Mouse (Mus musculus) limb, embryonic 15.5 days (tissue): ENCODE data around the gene Tac2. TPM values are rescaled to one million over a fixed set of nuclear protein-coding genes. Genes with fewer than 3 reads are reported as not detected.

Experiments
- ATAC-seq: fragments of 200-750 bp; cut with Nextera tagmentation; 2 replicates; pipeline ENCODE4 v1.8.0; 2017; ENCODE audit warnings: low read depth, moderate TSS enrichment; ENCODE audit not compliant: insufficient number of reproducible peaks, low FRiP score, low TSS enrichment
- H3K27ac ChIP-seq: fragments of 300-500 bp; sonication (generic); 2 replicates; pipeline ENCODE4 v1.5.1; 2015; ENCODE audit warnings: moderate library complexity, mild to moderate bottlenecking, inconsistent platforms
- H3K27me3 ChIP-seq: fragments of 300-500 bp; sonication (generic); 2 replicates; pipeline ENCODE4 v1.6.1; 2015; ENCODE audit warnings: inconsistent platforms
- H3K36me3 ChIP-seq: fragments of 300-500 bp; sonication (generic); 2 replicates; pipeline ENCODE4 v1.6.1; 2015; ENCODE audit warnings: inconsistent platforms
- H3K4me1 ChIP-seq: fragments of 300-500 bp; sonication (generic); 2 replicates; pipeline ENCODE4 v1.6.1; 2015; ENCODE audit warnings: inconsistent platforms
- H3K4me2 ChIP-seq: fragments of 300-500 bp; sonication (generic); 2 replicates; pipeline ENCODE4 v1.6.1; 2015; ENCODE audit warnings: mild to moderate bottlenecking, inconsistent platforms
- H3K4me3 ChIP-seq: fragments of 300-500 bp; sonication (generic); 2 replicates; pipeline ENCODE4 v1.5.1; 2015; ENCODE audit warnings: mild to moderate bottlenecking, inconsistent platforms
- H3K9ac ChIP-seq: fragments of 300-500 bp; sonication (generic); 2 replicates; pipeline ENCODE4 v1.6.1; 2015; ENCODE audit warnings: inconsistent platforms
- H3K9me3 ChIP-seq: fragments of 300-500 bp; sonication (generic); 2 replicates; pipeline ENCODE4 v1.6.1; 2016; ENCODE audit warnings: inconsistent platforms
- WGBS: fragments of 180-500 bp; shearing (Covaris S2); methylation state at CpG from one replicate; pipeline ENCODE4 v1.1.7; 2015; 5-methylcytosine and 5-hydroxymethylcytosine counted together
- polyA plus RNA-seq: library from polyadenylated mRNA; unstranded; fragments of >200 nt; fragmentation: Nextera tagmentation; extraction: Ambion mirVana; gene quantifications from 2 replicates; pipeline ENCODE4 v1.2.1, GENCODE M21; 2015

Gene Tac2
- polyA plus RNA-seq, 1 experiment from 2014 or later = 0.31 TPM

DNA sequence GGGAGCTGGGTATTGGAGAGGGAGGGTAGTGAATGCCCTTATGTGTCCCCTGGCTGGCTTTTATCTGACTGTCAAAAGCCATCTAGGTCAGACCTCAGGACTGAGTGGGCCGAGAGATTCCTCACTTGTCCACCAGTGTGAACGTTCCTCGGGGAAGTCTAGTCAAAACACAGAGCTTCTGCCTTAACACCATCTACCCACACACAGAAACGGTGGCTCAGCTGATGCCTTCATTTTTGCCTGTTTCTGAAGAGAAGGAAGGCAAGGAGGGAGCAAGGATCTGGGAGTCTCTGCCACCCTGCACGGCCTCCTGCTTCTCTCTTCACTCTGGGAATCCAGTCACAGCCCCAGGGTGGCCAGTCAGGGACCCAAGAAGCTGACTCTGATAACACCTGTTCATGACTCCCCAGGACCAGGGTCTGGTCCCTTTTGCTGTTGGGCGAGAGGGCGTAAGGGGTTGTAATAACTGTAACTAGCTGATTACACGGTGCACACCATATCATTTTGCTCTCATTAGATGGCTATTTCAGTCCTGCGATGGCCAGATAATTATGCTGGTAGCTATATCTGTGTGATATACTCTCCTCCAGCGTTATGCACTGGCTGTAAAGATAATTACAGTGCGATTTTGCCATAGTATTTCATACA, 6.1 kb downstream of the Tac2 start:
- Histone ChIP-seq H3K4me3 (no peak overlapping the region), H3K36me3 (no peaks in the 10 kb centered on the region), H3K4me1 (no peaks in the 10 kb centered on the region), H3K27ac (no peak overlapping the region), H3K27me3 (peaks cover 3% of the 10 kb centered on the region; the same call in 1 of the 2 replicates), H3K9ac (no peak overlapping the region), H3K4me2 (no peak overlapping the region), H3K9me3 (no peaks in the 10 kb centered on the region)
- no peak for ATAC-seq
- WGBS = 60% methylated on average over 11 of the region's 11 CpGs

GRCm38 (mm10) chr10:127730933-127731310, 6.6 kb downstream of the Tac2 start:
- ATAC-seq = no peak
- H3K27ac ChIP-seq = no peak overlapping the region
- H3K9me3 ChIP-seq = no peaks in the 10 kb centered on the region
- 35% methylated on average over 9 of the region's 9 CpGs for WGBS
- H3K27me3 ChIP-seq = peaks cover under 1% of the 10 kb centered on the region; the same call in 1 of the 2 replicates
- no peak overlapping the region for H3K4me3 ChIP-seq
- H3K36me3 ChIP-seq = no peaks in the 10 kb centered on the region
- H3K4me1 ChIP-seq = no peaks in the 10 kb centered on the region
- H3K4me2 ChIP-seq = no peak overlapping the region
- H3K9ac ChIP-seq = no peak overlapping the region

GRCm38 (mm10) chr10:127731397-127731796, 7.1 kb downstream of the Tac2 start:
- ATAC-seq = no peak
- 25% methylated on average over 5 of the region's 5 CpGs for WGBS

DNA sequence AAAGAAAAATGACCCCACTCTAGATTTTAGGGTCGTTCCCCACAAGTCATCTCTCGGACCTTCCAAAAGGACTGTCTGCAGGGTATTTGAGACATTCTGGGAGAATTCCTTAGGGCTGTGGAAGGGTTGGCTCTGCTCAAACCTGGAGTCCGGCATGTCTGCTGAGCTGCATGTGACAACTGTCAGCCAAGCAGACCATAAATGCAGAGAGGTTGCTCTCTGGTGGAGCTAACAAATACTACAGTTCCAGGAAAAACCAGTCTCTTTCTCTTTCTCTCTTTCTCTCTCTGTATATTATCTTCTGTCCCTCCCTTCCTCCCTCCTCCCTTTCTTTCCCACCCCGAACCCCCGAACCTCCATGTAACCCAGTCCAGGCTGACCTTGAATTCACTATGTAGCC, 10.2 kb downstream of the Tac2 start:
- no peak overlapping the region for H3K4me2 ChIP-seq
- no peak overlapping the region for H3K4me3 ChIP-seq
- no peak overlapping the region for H3K9ac ChIP-seq
- H3K27me3 ChIP-seq = no peaks in the 10 kb centered on the region
- WGBS = 33% methylated on average over 5 of the region's 5 CpGs
- H3K4me1 ChIP-seq = peaks cover 10% of the 10 kb centered on the region; the same call in 1 of the 2 replicates
- ATAC-seq = no peak
- H3K36me3 ChIP-seq = no peaks in the 10 kb centered on the region
- no peaks in the 10 kb centered on the region for H3K9me3 ChIP-seq
- no peak overlapping the region for H3K27ac ChIP-seq

More at GRCm38 (mm10) chr10:127731397-127731796, 7.1 kb downstream of the Tac2 start:
- Histone ChIP-seq H3K4me3 (no peak overlapping the region), H3K4me1 (no peaks in the 10 kb centered on the region), H3K4me2 (no peak overlapping the region), H3K27ac (no peak overlapping the region), H3K9ac (no peak overlapping the region), H3K36me3 (no peaks in the 10 kb centered on the region), H3K9me3 (no peaks in the 10 kb centered on the region), H3K27me3 (no peaks in the 10 kb centered on the region)

- H3K27me3 ChIP-seq = no peaks in the 10 kb centered on the region
- no peak overlapping the region for H3K4me2 ChIP-seq
- ATAC-seq = no peak
- no peak overlapping the region for H3K4me3 ChIP-seq
- H3K4me1 ChIP-seq = peaks cover 22% of the 10 kb centered on the region
- no peak overlapping the region for H3K27ac ChIP-seq
- no peaks in the 10 kb centered on the region for H3K9me3 ChIP-seq
- WGBS = 68% methylated on average over 2 of the region's 2 CpGs
- H3K9ac ChIP-seq = no peak overlapping the region
- H3K36me3 ChIP-seq = peaks cover 1% of the 10 kb centered on the region; the same call in 1 of the 2 replicates
These were observed 12.0 kb downstream of the Tac2 start for GRCm38 (mm10) chr10:127736266-127736665.

- Histone ChIP-seq H3K36me3 (peaks cover 8% of the 10 kb centered on the region), H3K4me1 (peaks cover 22% of the 10 kb centered on the region), H3K4me2 (no peak overlapping the region), H3K4me3 (no peak overlapping the region), H3K27me3 (no peaks in the 10 kb centered on the region), H3K9me3 (no peaks in the 10 kb centered on the region), H3K9ac (no peak overlapping the region), H3K27ac (no peak overlapping the region)
- 66% methylated on average over 4 of the region's 4 CpGs for WGBS
- ATAC-seq = no peak
These were observed 12.6 kb downstream of the Tac2 start for GRCm38 (mm10) chr10:127736916-127737315.

DNA sequence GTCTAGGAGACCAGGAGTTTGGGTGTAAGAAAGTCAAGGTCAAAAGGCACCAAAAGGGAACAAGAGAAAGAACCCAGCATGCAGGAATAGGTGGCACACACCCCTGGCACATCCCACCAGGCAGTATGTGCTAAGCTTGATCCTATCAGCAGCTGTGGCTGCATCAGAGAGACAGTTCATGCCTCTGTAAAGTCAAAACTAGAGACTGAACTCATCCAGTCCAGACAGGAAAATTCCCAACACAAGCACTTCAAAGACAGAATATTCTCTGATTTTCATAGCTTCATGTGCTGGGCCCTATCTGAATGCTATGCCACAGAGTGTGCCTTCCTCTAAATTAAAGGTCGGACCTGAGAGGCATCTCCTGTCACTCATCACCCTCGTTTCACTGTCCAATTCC, 13.3 kb downstream of the Tac2 start:
- H3K4me1 ChIP-seq = peaks cover 22% of the 10 kb centered on the region
- no peak overlapping the region for H3K4me3 ChIP-seq
- no peak for ATAC-seq
- H3K9ac ChIP-seq = no peak overlapping the region
- H3K36me3 ChIP-seq = peaks cover 14% of the 10 kb centered on the region
- H3K27ac ChIP-seq = no peak overlapping the region
- WGBS = 22% methylated on average over 2 of the region's 2 CpGs
- no peaks in the 10 kb centered on the region for H3K27me3 ChIP-seq
- H3K4me2 ChIP-seq = no peak overlapping the region
- no peaks in the 10 kb centered on the region for H3K9me3 ChIP-seq

DNA sequence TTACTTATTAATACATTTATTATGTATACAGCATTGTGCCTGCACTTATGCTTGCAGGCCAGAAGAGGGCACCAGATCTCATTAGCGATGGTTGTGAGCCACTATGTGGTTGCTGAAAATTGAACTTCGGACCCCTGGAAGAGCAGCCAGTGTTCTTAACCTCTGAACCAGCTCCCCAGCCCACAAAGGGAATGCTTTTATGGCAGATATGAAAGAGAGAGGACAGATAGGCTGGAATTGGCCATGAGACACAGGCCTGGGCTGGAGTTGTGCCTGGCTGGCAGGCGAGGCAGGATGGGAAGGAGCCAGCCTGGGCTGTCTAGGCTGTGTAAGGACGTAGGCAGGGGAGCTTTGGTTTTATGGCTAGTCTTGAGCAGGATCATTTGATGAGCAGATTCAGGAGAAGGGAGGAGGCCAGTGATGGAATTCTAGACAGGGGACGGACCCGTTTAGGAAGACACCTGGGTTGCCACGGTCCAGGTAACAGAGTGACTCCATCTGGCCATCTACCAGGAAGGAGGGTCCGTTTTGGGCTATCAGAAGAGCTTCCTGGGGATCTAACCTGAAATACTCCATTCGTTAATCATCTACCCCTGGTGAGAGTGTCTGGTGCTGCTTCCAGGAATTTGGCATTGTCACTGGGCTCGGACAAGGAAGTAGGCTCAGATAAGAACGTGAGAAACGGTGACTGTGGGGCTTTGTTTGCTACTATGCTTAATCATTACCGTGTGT, 14.0 kb downstream of the Tac2 start:
- no peak for ATAC-seq
- Histone ChIP-seq H3K4me2 (no peak overlapping the region; the same call in 1 of the 2 replicates), H3K9ac (no peak overlapping the region), H3K36me3 (peaks cover 22% of the 10 kb centered on the region), H3K9me3 (no peaks in the 10 kb centered on the region), H3K27ac (no peak overlapping the region), H3K4me3 (peak overlapping the region; percentile 98; the same call in 1 of the 2 replicates), H3K4me1 (peaks cover 22% of the 10 kb centered on the region), H3K27me3 (no peaks in the 10 kb centered on the region)
- WGBS = 41% methylated on average over 13 of the region's 13 CpGs

DNA sequence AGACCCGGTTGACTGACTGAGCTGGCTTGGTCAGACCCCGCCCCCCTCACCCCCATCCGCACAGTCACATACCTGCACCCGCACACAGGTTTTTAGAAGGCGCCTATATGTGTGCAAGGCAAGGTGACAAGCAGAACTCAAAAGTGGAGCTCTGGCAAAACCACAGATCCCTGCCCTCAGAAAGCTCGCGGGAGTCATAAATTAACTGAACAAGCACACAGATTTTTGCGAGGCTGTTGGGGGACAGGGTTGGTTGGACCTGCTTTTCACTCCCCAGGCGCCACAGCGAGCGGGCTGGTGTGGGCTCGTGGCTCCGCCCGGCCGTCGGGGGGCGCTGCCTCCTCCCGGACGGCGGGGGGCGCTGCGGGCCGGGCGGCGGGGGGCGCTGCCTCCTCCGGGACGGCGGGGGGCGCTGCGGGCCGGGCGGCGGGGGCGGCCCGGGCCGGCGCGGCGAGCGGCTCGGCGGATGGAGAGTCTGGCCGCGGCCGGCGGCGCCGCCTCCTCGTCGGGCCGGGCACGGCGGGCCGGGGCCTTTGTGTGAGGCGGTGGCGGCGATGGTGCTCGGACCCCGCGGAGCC, 14.9 kb downstream of the Tac2 start, which contains the start of gene Zbtb39:
Gene Zbtb39 (plus strand): TSS at position 456 of the 578 bp plus-strand sequence.
- H3K4me3 ChIP-seq = peak within 1 kb of the TSS; percentile 98
- H3K4me1 ChIP-seq = peaks cover 22% of the 10 kb centered on the region
- no peaks in the 10 kb centered on the region for H3K9me3 ChIP-seq
- peak within 1 kb of the TSS; percentile 85 for H3K27ac ChIP-seq
- H3K4me2 ChIP-seq = peak within 1 kb of the TSS; percentile 68
- under 1% methylated on average over 47 of the region's 61 CpGs for WGBS
- H3K27me3 ChIP-seq = no peaks in the 10 kb centered on the region
- ATAC-seq = peak; percentile 74
- peak within 1 kb of the TSS; percentile 92 for H3K9ac ChIP-seq
- H3K36me3 ChIP-seq = peaks cover 30% of the 10 kb centered on the region

DNA sequence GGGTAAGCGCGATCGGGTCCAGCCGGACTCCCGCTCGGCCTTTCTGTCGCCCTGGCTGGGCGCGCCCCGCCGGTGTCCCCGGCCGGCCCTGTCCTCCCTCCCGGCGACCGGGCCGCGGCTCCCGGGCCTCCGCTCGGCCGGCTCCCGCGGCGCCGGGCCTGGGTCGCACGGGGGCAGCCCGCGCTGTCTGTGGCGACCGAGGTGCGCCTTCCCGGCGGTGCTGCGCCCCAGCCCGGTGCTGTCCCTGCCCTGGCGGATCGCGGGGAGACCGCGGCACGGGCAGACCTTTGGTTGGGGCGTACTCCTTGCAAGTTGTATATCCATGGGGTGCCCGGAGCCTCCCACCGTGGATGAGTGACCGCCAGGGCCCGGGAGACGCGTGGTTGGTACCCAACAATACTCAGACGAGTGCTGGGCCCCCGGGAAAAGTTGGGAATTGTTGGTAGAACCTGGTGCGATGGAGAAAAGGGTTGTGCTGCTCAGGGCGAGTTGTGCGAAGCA, 15.4 kb downstream of the Tac2 start:
- H3K27me3 ChIP-seq = no peaks in the 10 kb centered on the region
- peak overlapping the region; percentile 98 for H3K4me3 ChIP-seq
- peaks cover 36% of the 10 kb centered on the region for H3K36me3 ChIP-seq
- peak overlapping the region; percentile 92 for H3K9ac ChIP-seq
- peak overlapping the region; percentile 68 for H3K4me2 ChIP-seq
- H3K27ac ChIP-seq = peak overlapping the region; percentile 85
- no peaks in the 10 kb centered on the region for H3K9me3 ChIP-seq
- peaks cover 22% of the 10 kb centered on the region for H3K4me1 ChIP-seq
- ATAC-seq = no peak
- under 1% methylated on average over 55 of the region's 55 CpGs for WGBS

DNA sequence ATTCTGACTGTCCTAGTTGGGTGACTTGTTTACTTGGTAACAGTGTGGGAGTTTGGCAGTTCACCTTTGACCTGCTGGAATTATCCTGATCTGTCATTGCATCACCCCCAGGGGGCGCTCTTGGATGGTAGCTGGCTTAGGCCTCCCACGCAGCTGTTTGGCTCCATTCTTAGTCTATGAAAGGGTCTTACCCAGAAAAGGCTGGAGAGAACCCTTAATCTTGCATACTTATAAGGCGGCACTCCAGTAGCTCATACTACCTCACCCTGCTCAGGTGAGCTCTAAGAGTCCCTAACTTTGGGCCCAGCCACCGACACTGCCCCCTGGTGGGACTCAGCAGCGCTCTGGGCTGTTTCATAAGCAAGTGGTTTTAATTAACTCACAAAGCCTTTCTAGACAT, 20.4 kb downstream of the Tac2 start:
- no peak for ATAC-seq
- no peak overlapping the region for H3K27ac ChIP-seq
- H3K27me3 ChIP-seq = no peaks in the 10 kb centered on the region
- peaks cover 19% of the 10 kb centered on the region for H3K4me1 ChIP-seq
- no peak overlapping the region for H3K4me3 ChIP-seq
- no peak overlapping the region for H3K9ac ChIP-seq
- no peak overlapping the region for H3K4me2 ChIP-seq
- WGBS = 60% methylated on average over 5 of the region's 5 CpGs
- no peaks in the 10 kb centered on the region for H3K9me3 ChIP-seq
- H3K36me3 ChIP-seq = peaks cover 66% of the 10 kb centered on the region

GRCm38 (mm10) chr10:127745886-127746285, 21.6 kb downstream of the Tac2 start:
- Histone ChIP-seq H3K4me1 (peaks cover 9% of the 10 kb centered on the region), H3K36me3 (peaks cover 66% of the 10 kb centered on the region), H3K4me2 (no peak overlapping the region), H3K27ac (no peak overlapping the region), H3K9me3 (no peaks in the 10 kb centered on the region), H3K4me3 (no peak overlapping the region), H3K27me3 (no peaks in the 10 kb centered on the region), H3K9ac (no peak overlapping the region)
- 70% methylated on average over 5 of the region's 5 CpGs for WGBS
- no peak for ATAC-seq
